Mouse (Mus musculus): ENCODE measurements around the gene Cyp2c39.
"Not testable (repeated sequence)": the region's sequence is repeated elsewhere in the genome, so short reads cannot be mapped to it uniquely, and the experiment has no call there.

The Cyp2c39 gene

DNA sequence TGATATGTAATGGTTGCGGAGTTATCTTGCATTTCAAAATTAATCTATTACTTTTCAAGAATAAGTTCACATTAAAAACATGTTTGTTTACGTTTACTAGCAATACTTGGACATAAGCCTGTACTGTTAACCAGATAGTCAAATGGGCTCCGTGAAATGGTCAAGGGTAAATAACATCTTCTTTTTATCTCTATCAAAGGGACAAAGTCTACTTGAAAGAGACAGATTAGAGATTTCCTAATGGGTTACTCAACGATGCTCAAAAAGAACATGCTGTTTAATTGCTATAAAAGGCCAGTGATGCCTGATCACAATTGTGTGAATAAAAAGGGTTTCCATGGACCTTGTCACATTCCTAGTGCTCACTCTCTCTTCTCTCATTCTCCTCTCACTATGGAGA is at the start of gene Cyp2c39:
Gene Cyp2c39, plus strand, starts transcription at position 329 of the 400 bp plus-strand sequence.
- DNase-seq (ENCODE audit: low spot score in 2 of 2), result no peak

DNA sequence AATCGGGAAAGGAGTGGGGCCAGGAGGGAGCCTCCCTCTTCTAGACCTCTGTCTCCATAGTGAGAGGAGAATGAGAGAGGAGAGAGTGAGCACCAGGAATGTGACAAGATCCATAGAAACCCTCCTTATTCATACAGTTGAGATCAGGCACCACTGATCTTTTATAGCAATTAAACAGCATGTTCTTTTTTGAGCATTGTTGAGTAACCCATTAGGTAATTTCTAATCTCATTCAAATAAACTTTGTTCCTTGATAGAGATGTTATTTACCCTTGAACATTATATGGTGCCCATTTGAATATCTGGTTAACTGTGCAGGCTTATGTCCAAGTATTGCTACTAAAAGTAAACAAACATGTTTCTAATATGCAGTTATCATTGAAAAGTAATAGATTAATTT is 47.7 kb upstream of the Cyp2c39 start, which contains the start of gene Cyp2c38:
Gene Cyp2c38, minus strand, starts transcription at position 135 of the 400 bp plus-strand sequence.
- DNase-seq (ENCODE audit: low spot score in 2 of 2), result no peak

- no peak for DNase-seq (ENCODE audit: low spot score in 2 of 2)
These were observed 46.7 kb upstream of the Cyp2c39 start for GRCm38 (mm10) chr19:39463923-39464322.

- DNase-seq (ENCODE audit: low spot score in 2 of 2), result not testable (repeated sequence)
These were observed 26.7 kb upstream of the Cyp2c39 start for GRCm38 (mm10) chr19:39483961-39484360.

- DNase-seq (ENCODE audit: low spot score in 2 of 2), result no peak
These were observed 4.3 kb upstream of the Cyp2c39 start for GRCm38 (mm10) chr19:39506341-39506740.

DNA sequence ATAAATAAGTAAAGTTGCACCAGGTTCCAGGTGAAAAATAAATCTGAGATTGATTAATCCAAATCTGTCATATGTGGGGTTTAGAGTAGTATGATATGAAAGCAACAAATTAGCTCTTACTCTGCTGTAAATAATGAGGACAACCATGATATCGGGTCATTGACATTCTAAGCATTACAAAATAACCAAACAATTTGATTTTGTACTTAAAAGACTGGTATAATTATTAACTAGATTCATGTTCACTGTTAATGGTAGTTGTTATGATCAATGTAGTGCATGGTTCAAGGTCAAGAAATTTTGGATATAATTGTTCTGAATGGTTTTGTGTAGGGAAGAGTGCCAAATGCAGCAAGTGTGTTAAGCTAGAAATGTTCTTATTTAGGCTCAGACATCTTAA is 1.1 kb upstream of the Cyp2c39 start:
- DNase-seq (ENCODE audit: low spot score in 2 of 2), result no peak

Data from spleen, postnatal 4 days (tissue).